Mouse (Mus musculus): ENCODE results near the gene Sel1l2. TPM values are rescaled to one million over a fixed set of nuclear protein-coding genes. Genes with fewer than 3 reads are reported as not detected.
"Not testable (repeated sequence)": the region's sequence is repeated elsewhere in the genome, so short reads cannot be mapped to it uniquely, and the experiment has no call there.

The Sel1l2 gene
- polyA plus RNA-seq, 1 experiment from 2014 or later: not detected

- TF ChIP-seq EP300 (IDR thresholded peaks at IDR 0.05): no peak
- peak; percentile 42 for TF ChIP-seq CTCF (IDR thresholded peaks at IDR 0.05)
- H3K27ac ChIP-seq (ENCODE audit: low read length): no peak overlapping the region
- 68% methylated on average over 2 of the region's 2 CpGs for WGBS
Observed at GRCm38 (mm10) chr2:140200713-140201112, 188.8 kb downstream of the Sel1l2 start.

GRCm38 (mm10) chr2:140185685-140186210, 203.8 kb downstream of the Sel1l2 start:
- TF ChIP-seq CTCF (IDR thresholded peaks at IDR 0.05): peak; percentile 9; the same call in 1 of the 2 replicates
- not testable (repeated sequence) for H3K27me3 ChIP-seq (replicated peaks; ENCODE audit: insufficient read depth, low read length); DNase-seq (ENCODE audit: low spot score); H3K27ac ChIP-seq (ENCODE audit: low read length); ATAC-seq; H3K9me3 ChIP-seq (ENCODE audit: low read length); H3K4me2 ChIP-seq (replicated peaks; ENCODE audit: low read depth, low read length); H3K36me3 ChIP-seq (ENCODE audit: insufficient read depth, low read length); H3K9ac ChIP-seq (replicated peaks; ENCODE audit: low read depth); H3K4me3 ChIP-seq (ENCODE audit: low read depth, low read length); H3K4me1 ChIP-seq (ENCODE audit: insufficient read depth, low read depth, low read length)
- 95% methylated on average over 3 of the region's 3 CpGs for WGBS

More at GRCm38 (mm10) chr2:140200713-140201112, 188.8 kb downstream of the Sel1l2 start:
- H3K4me1 ChIP-seq (ENCODE audit: insufficient read depth, low read depth, low read length): no peaks in the 10 kb centered on the region
- ATAC-seq (no peak), DNase-seq (ENCODE audit: low spot score) (no peak)
- H3K4me2 ChIP-seq (replicated peaks; ENCODE audit: low read depth, low read length): no peak overlapping the region
- H3K9me3 ChIP-seq (ENCODE audit: low read length): no peaks in the 10 kb centered on the region
- no peak overlapping the region for H3K9ac ChIP-seq (replicated peaks; ENCODE audit: low read depth)
- peaks cover 4% of the 10 kb centered on the region; the same call in 1 of the 2 replicates for H3K36me3 ChIP-seq (ENCODE audit: insufficient read depth, low read length)
- no peak overlapping the region for H3K4me3 ChIP-seq (ENCODE audit: low read depth, low read length)
- no peaks in the 10 kb centered on the region for H3K27me3 ChIP-seq (replicated peaks; ENCODE audit: insufficient read depth, low read length)

Other genes starting within 250 kb of the Sel1l2 start
- gene Gm17374, start 237.7 kb downstream of the Sel1l2 start, polyA plus RNA-seq (2015; fragmentation: Nextera tagmentation; extraction: Ambion mirVana): not detected in 2 replicates
- gene Esf1, start 219.1 kb downstream of the Sel1l2 start, polyA plus RNA-seq (2015; fragmentation: Nextera tagmentation; extraction: Ambion mirVana): 12.1 and 15.1 TPM in 2 replicates
- 9.2 and 9.4 TPM in 2 replicates for gene Ndufaf5, start 219.1 kb downstream of the Sel1l2 start, polyA plus RNA-seq (2015; fragmentation: Nextera tagmentation; extraction: Ambion mirVana)
- 22.7 and 25.8 TPM in 2 replicates for gene Macrod2, start 5.6 kb upstream of the Sel1l2 start, polyA plus RNA-seq (2015; fragmentation: Nextera tagmentation; extraction: Ambion mirVana)